Mouse (Mus musculus) kidney, postnatal 14 days (tissue): ENCODE data around the gene Rhbdl1.

Source experiments
- DNase-seq: peaks from one replicate; pipeline ENCODE4 v3.0.0; 2022; ENCODE audit warnings: mixed read lengths

The Rhbdl1 gene

GRCm38 (mm10) chr17:25838904-25839303 is 1.8 kb upstream of the Rhbdl1 start:
- DNase-seq: no peak

GRCm38 (mm10) chr17:25837533-25837932 is 438 bp upstream of the Rhbdl1 start:
- no peak for DNase-seq

- DNase-seq: peak; percentile 64
These were observed 559 bp downstream of the Rhbdl1 start for GRCm38 (mm10) chr17:25836397-25837075.

GRCm38 (mm10) chr17:25835816-25836215 is 1.3 kb downstream of the Rhbdl1 start:
- DNase-seq: no peak

- no peak for DNase-seq
These were observed 1.8 kb downstream of the Rhbdl1 start for GRCm38 (mm10) chr17:25835301-25835700.

- DNase-seq: no peak
These were observed 2.4 kb downstream of the Rhbdl1 start for GRCm38 (mm10) chr17:25834595-25835222.

GRCm38 (mm10) chr17:25833961-25834594 is 3.0 kb downstream of the Rhbdl1 start:
- DNase-seq: peak; percentile 73

- peak; percentile 97 for DNase-seq
These were observed 3.8 kb downstream of the Rhbdl1 start, which contains the start of gene Stub1 for GRCm38 (mm10) chr17:25833291-25833663. Gene Stub1 (minus strand): TSS chr17:25833404.

- peak; percentile 100 for DNase-seq
These were observed 4.4 kb downstream of the Rhbdl1 start for GRCm38 (mm10) chr17:25832436-25833290.

- DNase-seq: no peak
These were observed 5.4 kb downstream of the Rhbdl1 start for GRCm38 (mm10) chr17:25831451-25832281.

- no peak for DNase-seq
These were observed 6.2 kb downstream of the Rhbdl1 start for GRCm38 (mm10) chr17:25830806-25831431.

- DNase-seq: no peak
These were observed 6.8 kb downstream of the Rhbdl1 start for GRCm38 (mm10) chr17:25830200-25830753.

GRCm38 (mm10) chr17:25829558-25830017 is 7.5 kb downstream of the Rhbdl1 start:
- no peak for DNase-seq

- DNase-seq: peak; percentile 88
These were observed 8.2 kb downstream of the Rhbdl1 start, which contains the start of gene Jmjd8 for GRCm38 (mm10) chr17:25828712-25829557. Gene Jmjd8 (plus strand): TSS chr17:25828867.

- DNase-seq: no peak
These were observed 8.9 kb downstream of the Rhbdl1 start for GRCm38 (mm10) chr17:25828223-25828594.

- no peak for DNase-seq
These were observed 9.4 kb downstream of the Rhbdl1 start for GRCm38 (mm10) chr17:25827546-25828222.

GRCm38 (mm10) chr17:25827011-25827410 is 10.1 kb downstream of the Rhbdl1 start:
- DNase-seq: no peak

- DNase-seq: no peak
These were observed 11.0 kb downstream of the Rhbdl1 start for GRCm38 (mm10) chr17:25825984-25826570.

- no peak for DNase-seq
These were observed 11.8 kb downstream of the Rhbdl1 start for GRCm38 (mm10) chr17:25825311-25825710.
